Mouse (Mus musculus): ENCODE measurements at regions not wholly inside any gene's neighbourhood (a gene's known extent, or its start where the extent isn't known, plus 50 kb on each side); places are given as distances from the start of the nearest gene placed in this dataset.

- no peak for DNase-seq (ENCODE audit: extremely low spot score in 1 of 2, low spot score in 1 of 2)
Measured at GRCm38 (mm10) chr3:101224091-101224490, 63.6 kb downstream of the Cd2 start.

- DNase-seq (ENCODE audit: extremely low spot score in 1 of 2, low spot score in 1 of 2), result no peak
Measured at GRCm38 (mm10) chr3:101219897-101220296, 67.8 kb downstream of the Cd2 start.

GRCm38 (mm10) chr3:101216711-101217110, 71.0 kb downstream of the Cd2 start:
- no peak for DNase-seq (ENCODE audit: extremely low spot score in 1 of 2, low spot score in 1 of 2)

GRCm38 (mm10) chr3:101213212-101213562, 74.6 kb downstream of the Cd2 start:
- DNase-seq (ENCODE audit: extremely low spot score in 1 of 2, low spot score in 1 of 2), result no peak

- DNase-seq (ENCODE audit: extremely low spot score in 1 of 2, low spot score in 1 of 2), result peak in 1 of 2 experiments; percentile 13
Measured at GRCm38 (mm10) chr3:101212403-101213211, 75.1 kb downstream of the Cd2 start.

- DNase-seq (ENCODE audit: extremely low spot score in 1 of 2, low spot score in 1 of 2), result no peak
Measured at GRCm38 (mm10) chr3:101211936-101212335, 75.8 kb downstream of the Cd2 start.

- no peak for DNase-seq (ENCODE audit: extremely low spot score in 1 of 2, low spot score in 1 of 2)
Measured at GRCm38 (mm10) chr3:101209546-101209945, 78.2 kb downstream of the Cd2 start.

- DNase-seq (ENCODE audit: extremely low spot score in 1 of 2, low spot score in 1 of 2), result no peak
Measured at GRCm38 (mm10) chr3:101208751-101209150, 79.0 kb downstream of the Cd2 start.

- peak in 1 of 2 experiments; percentile 13 for DNase-seq (ENCODE audit: extremely low spot score in 1 of 2, low spot score in 1 of 2)
Measured at GRCm38 (mm10) chr3:101206172-101206571, 81.6 kb downstream of the Cd2 start.

- no peak for DNase-seq (ENCODE audit: extremely low spot score in 1 of 2, low spot score in 1 of 2)
Measured at GRCm38 (mm10) chr3:101194725-101195124, 84.6 kb upstream of the Ptgfrn start.

GRCm38 (mm10) chr3:101194319-101194718, 84.2 kb upstream of the Ptgfrn start:
- DNase-seq (ENCODE audit: extremely low spot score in 1 of 2, low spot score in 1 of 2), result no peak

GRCm38 (mm10) chr3:101191298-101191986, 81.4 kb upstream of the Ptgfrn start:
- peak in 1 of 2 experiments; percentile 5 for DNase-seq (ENCODE audit: extremely low spot score in 1 of 2, low spot score in 1 of 2)

GRCm38 (mm10) chr3:101181958-101182357, 71.9 kb upstream of the Ptgfrn start:
- DNase-seq (ENCODE audit: extremely low spot score in 1 of 2, low spot score in 1 of 2), result no peak

GRCm38 (mm10) chr3:101173954-101174353, 63.9 kb upstream of the Ptgfrn start:
- no peak for DNase-seq (ENCODE audit: extremely low spot score in 1 of 2, low spot score in 1 of 2)

GRCm38 (mm10) chr3:101170037-101171019, 60.2 kb upstream of the Ptgfrn start:
- no peak for DNase-seq (ENCODE audit: extremely low spot score in 1 of 2, low spot score in 1 of 2)

- no peak for DNase-seq (ENCODE audit: extremely low spot score in 1 of 2, low spot score in 1 of 2)
Measured at GRCm38 (mm10) chr3:101167026-101167425, 56.9 kb upstream of the Ptgfrn start.

- no peak for DNase-seq (ENCODE audit: extremely low spot score in 1 of 2, low spot score in 1 of 2)
Measured at GRCm38 (mm10) chr3:101166580-101166979, 56.5 kb upstream of the Ptgfrn start.

- DNase-seq (ENCODE audit: extremely low spot score in 1 of 2, low spot score in 1 of 2), result no peak
Measured at GRCm38 (mm10) chr3:101165261-101165660, 55.2 kb upstream of the Ptgfrn start.

- DNase-seq (ENCODE audit: extremely low spot score in 1 of 2, low spot score in 1 of 2), result no peak
Measured at GRCm38 (mm10) chr3:101164771-101165170, 54.7 kb upstream of the Ptgfrn start.

- no peak for DNase-seq (ENCODE audit: extremely low spot score in 1 of 2, low spot score in 1 of 2)
Measured at GRCm38 (mm10) chr3:101163991-101164434, 53.9 kb upstream of the Ptgfrn start.
